ENCODE assay signal across 7 mouse cellular contexts in the genomic region with DNA sequence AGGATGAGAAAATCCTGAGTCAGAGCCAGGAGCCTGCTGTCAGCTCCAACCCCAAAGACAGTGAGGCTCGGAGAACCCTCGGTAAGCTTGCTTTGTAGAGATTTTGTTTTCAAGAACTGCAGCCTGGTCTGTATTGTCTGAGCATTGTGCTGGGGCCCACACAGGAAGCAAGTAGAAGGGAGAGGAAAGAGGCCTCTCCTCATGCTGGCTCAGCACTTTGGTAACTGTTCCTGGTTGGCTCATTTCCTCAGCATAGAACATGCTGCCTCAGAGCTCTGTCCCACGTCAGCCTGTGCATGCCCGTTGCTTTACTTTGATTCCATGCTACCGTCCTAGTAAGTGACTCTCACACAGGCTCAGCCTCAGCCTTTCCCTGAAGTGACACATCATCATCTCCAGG. TPM values are rescaled to one million over a fixed set of nuclear protein-coding genes. Genes with fewer than 3 reads are reported as not detected.
DNase-seq lines count a peak whose midpoint lies in the region; ATAC-seq and TF ChIP-seq lines count a peak whose summit lies in the region.

No protein-coding gene starts in this region.

- H3K36me3 ChIP-seq in heart, embryonic 13.5 days: peaks cover 100% of the 10 kb centered on the region
- peaks cover 27% of the 10 kb centered on the region for H3K36me3 ChIP-seq in liver, embryonic 11.5 days (ENCODE audit: control insufficient read depth, insufficient read depth, low read length)
- H3K36me3 ChIP-seq in midbrain, embryonic 10.5 days: peaks cover 100% of the 10 kb centered on the region
- peaks cover 61% of the 10 kb centered on the region for H3K36me3 ChIP-seq in midbrain, postnatal 0 days (ENCODE audit: insufficient read depth, low read length)

- TF ChIP-seq CTCF in midbrain, postnatal 0 days (IDR thresholded peaks at IDR 0.05): no peak

- 0 out of 2 replicates have a peak, but pooled peaks cover 3% of the 10 kb centered on the region for H3K9me3 ChIP-seq in heart, embryonic 13.5 days
- no peaks in the 10 kb centered on the region for H3K9me3 ChIP-seq in liver, embryonic 11.5 days (ENCODE audit: control insufficient read depth, low read length)
- no peaks in the 10 kb centered on the region for H3K9me3 ChIP-seq in midbrain, embryonic 10.5 days (replicated peaks)
- no peaks in the 10 kb centered on the region for H3K9me3 ChIP-seq in midbrain, postnatal 0 days (ENCODE audit: low read length)

- ATAC-seq in heart, embryonic 13.5 days (ENCODE audit: extremely low read depth, insufficient number of reproducible peaks, low FRiP score, low TSS enrichment): no peak
- no peak for ATAC-seq in liver, embryonic 11.5 days (replicated peaks; ENCODE audit: low FRiP score)
- ATAC-seq in midbrain, postnatal 0 days (ENCODE audit: low FRiP score): no peak

- no peaks in the 10 kb centered on the region for H3K27me3 ChIP-seq in heart, embryonic 13.5 days (replicated peaks)
- no peaks in the 10 kb centered on the region for H3K27me3 ChIP-seq in liver, embryonic 11.5 days (replicated peaks; ENCODE audit: control insufficient read depth, insufficient read depth, low read length)
- H3K27me3 ChIP-seq in midbrain, embryonic 10.5 days (ENCODE audit: low read depth, poor library complexity, severe bottlenecking): no peaks in the 10 kb centered on the region
- no peaks in the 10 kb centered on the region for H3K27me3 ChIP-seq in midbrain, postnatal 0 days (ENCODE audit: insufficient read depth, low read length)

- peak overlapping the region; percentile 37; the same call in 1 of the 2 replicates for H3K9ac ChIP-seq in heart, embryonic 13.5 days
- H3K9ac ChIP-seq in liver, embryonic 11.5 days (ENCODE audit: low read depth, low read length): no peak overlapping the region
- no peak overlapping the region for H3K9ac ChIP-seq in midbrain, postnatal 0 days (replicated peaks; ENCODE audit: low read length, poor library complexity, severe bottlenecking)

- peak overlapping the region; percentile 77 for H3K27ac ChIP-seq in heart, embryonic 13.5 days (replicated peaks)
- peak overlapping the region; percentile 50; the same call in 1 of the 2 replicates for H3K27ac ChIP-seq in liver, embryonic 11.5 days (ENCODE audit: low read depth, low read length)
- H3K27ac ChIP-seq in midbrain, embryonic 10.5 days (replicated peaks): no peak overlapping the region
- H3K27ac ChIP-seq in midbrain, postnatal 0 days (ENCODE audit: low read depth, low read length): no peak overlapping the region

- DNase-seq in thymus, postnatal 10 days (ENCODE audit: low spot score in 2 of 2): peak; percentile 19 to 53
- DNase-seq in thymus, adult 18-20 months: no peak
- no peak for DNase-seq in liver, embryonic 11.5 days (ENCODE audit: low spot score)
- no peak for DNase-seq in midbrain, embryonic 10.5 days (ENCODE audit: low spot score)
- no peak for DNase-seq in cerebellum, adult 11 months
- DNase-seq in midbrain, postnatal 0 days (ENCODE audit: low spot score): no peak

- H3K4me3 ChIP-seq in heart, embryonic 13.5 days: no peak overlapping the region
- no peak overlapping the region for H3K4me3 ChIP-seq in liver, embryonic 11.5 days (ENCODE audit: low read depth, low read length)
- H3K4me3 ChIP-seq in midbrain, embryonic 10.5 days: no peak overlapping the region
- H3K4me3 ChIP-seq in midbrain, postnatal 0 days (ENCODE audit: low read depth, low read length): no peak overlapping the region

- no peak overlapping the region for H3K4me2 ChIP-seq in heart, embryonic 13.5 days
- H3K4me2 ChIP-seq in liver, embryonic 11.5 days: no peak overlapping the region
- H3K4me2 ChIP-seq in midbrain, postnatal 0 days (ENCODE audit: low read depth, low read length, poor library complexity, severe bottlenecking): no peak overlapping the region

- peaks cover 10% of the 10 kb centered on the region for H3K4me1 ChIP-seq in heart, embryonic 13.5 days
- 0 out of 2 replicates have a peak, but pooled peaks cover 2% of the 10 kb centered on the region for H3K4me1 ChIP-seq in liver, embryonic 11.5 days (replicated peaks; ENCODE audit: control insufficient read depth, insufficient read depth, low read length)
- no peaks in the 10 kb centered on the region for H3K4me1 ChIP-seq in midbrain, embryonic 10.5 days
- no peaks in the 10 kb centered on the region for H3K4me1 ChIP-seq in midbrain, postnatal 0 days (ENCODE audit: insufficient read depth, low read length)

- 73% methylated on average over 5 of the region's 5 CpGs for WGBS in heart, embryonic 13.5 days
- 45% methylated on average over 5 of the region's 5 CpGs for WGBS in liver, embryonic 11.5 days
- 83% methylated on average over 5 of the region's 5 CpGs for WGBS in midbrain, embryonic 10.5 days
- 79% methylated on average over 5 of the region's 5 CpGs for WGBS in midbrain, postnatal 0 days

RNA-seq across cellular contexts. Expression of a gene that starts 19.9 kb away (rescaled TPM):
- 29.7 and 34.8 TPM in 2 replicates for polyA plus RNA-seq in heart, embryonic 13.5 days (2015; fragmentation: Nextera tagmentation; extraction: Ambion mirVana)
- 17.3 and 21.5 TPM in 2 replicates for polyA plus RNA-seq in liver, embryonic 11.5 days (2014; fragmentation: Nextera tagmentation; extraction: Ambion mirVana)
- polyA plus RNA-seq in midbrain, embryonic 10.5 days (2016; fragmentation: Nextera tagmentation; extraction: Ambion mirVana): 33.8 and 39.0 TPM in 2 replicates
- total RNA-seq in midbrain, postnatal 0 days (2014; rRNA removed): 46.7 and 47.3 TPM in 2 replicates
- 30.9 and 31.6 TPM in 2 replicates for polyA plus RNA-seq in midbrain, postnatal 0 days (2015; fragmentation: Nextera tagmentation; extraction: Ambion mirVana)

RNA-seq across cellular contexts. Expression of a gene that starts 30.2 kb away (rescaled TPM):
- 17.6 and 18.7 TPM in 2 replicates for polyA plus RNA-seq in heart, embryonic 13.5 days (2015; fragmentation: Nextera tagmentation; extraction: Ambion mirVana)
- 19.3 and 20.6 TPM in 2 replicates for polyA plus RNA-seq in liver, embryonic 11.5 days (2014; fragmentation: Nextera tagmentation; extraction: Ambion mirVana)
- 11.8 and 14.3 TPM in 2 replicates for polyA plus RNA-seq in midbrain, embryonic 10.5 days (2016; fragmentation: Nextera tagmentation; extraction: Ambion mirVana)
- 22.1 and 23.6 TPM in 2 replicates for total RNA-seq in midbrain, postnatal 0 days (2014; rRNA removed)
- 25.2 and 30.7 TPM in 2 replicates for polyA plus RNA-seq in midbrain, postnatal 0 days (2015; fragmentation: Nextera tagmentation; extraction: Ambion mirVana)

Comparison
In these comparisons a context has a peak if more than half of its experiments do, and no peak if none do; other contexts are left out.
1. DNase-seq: peak in thymus, postnatal 10 days (2 of 2); none in thymus, adult 18-20 months (0 of 2), liver, embryonic 11.5 days (single experiment), midbrain, embryonic 10.5 days (single experiment), cerebellum, adult 11 months (single experiment) and midbrain, postnatal 0 days (single experiment).
2. H3K27ac ChIP-seq: peak in heart, embryonic 13.5 days (single experiment) and liver, embryonic 11.5 days (single experiment); none in midbrain, embryonic 10.5 days (single experiment) and midbrain, postnatal 0 days (single experiment).